Mouse (Mus musculus) erythroblast, embryonic 14.5 days (primary cell): ENCODE data around the gene Mogs.

ENCODE experiments used
- GATA1 ChIP-seq: IDR thresholded peaks from 2 replicates; pipeline ENCODE4 v1.6.1; 2012; ENCODE audit warnings: low read length, inconsistent platforms, mixed read lengths
- TAL1 ChIP-seq: IDR thresholded peaks from 3 replicates; pipeline ENCODE4 v1.6.1; 2012; ENCODE audit warnings: low read length, inconsistent platforms, mixed read lengths

DNA sequence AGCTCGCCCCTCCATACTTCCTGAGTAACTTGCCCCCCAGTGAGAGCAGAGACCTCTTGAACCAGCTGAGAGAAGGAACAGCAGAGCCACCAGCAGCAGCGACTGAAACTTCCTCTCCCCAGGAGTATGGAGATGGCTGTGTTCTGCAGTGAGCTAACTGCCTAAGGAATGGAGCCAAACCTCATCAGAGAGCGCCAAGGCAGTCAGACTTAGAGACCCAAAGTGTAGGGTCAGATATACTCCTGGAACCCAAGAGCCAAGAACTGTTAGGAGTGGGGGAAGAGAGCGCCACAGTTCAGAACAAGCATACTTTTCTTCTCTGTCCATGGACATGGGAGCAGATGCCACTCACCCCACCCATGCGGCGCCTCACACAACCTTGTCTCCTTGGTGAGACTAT, 48.9 kb upstream of the Mogs start:
- TF ChIP-seq GATA1: no peak
- TF ChIP-seq TAL1: no peak
